Mouse (Mus musculus) naive thymus-derived CD4-positive, alpha-beta T cell, adult 2 months (primary cell): Measurements from ENCODE around the gene Ptpro.

Experiments used
- DNase-seq: peaks from one replicate; pipeline ENCODE4 v3.0.0-alpha.2; 2011; ENCODE audit warnings: low read depth

The Ptpro gene

GRCm38 (mm10) chr6:137498781-137499180 lies 246.7 kb downstream of the Ptpro start:
- no peak for DNase-seq

GRCm38 (mm10) chr6:137503009-137503408 lies 250.9 kb downstream of the Ptpro start:
- no peak for DNase-seq

GRCm38 (mm10) chr6:137503462-137503861 lies 251.3 kb downstream of the Ptpro start:
- no peak for DNase-seq

- DNase-seq = no peak
These were observed 251.9 kb downstream of the Ptpro start for GRCm38 (mm10) chr6:137504052-137504451.

- DNase-seq = no peak
These were observed 253.6 kb downstream of the Ptpro start for GRCm38 (mm10) chr6:137505555-137506227.

GRCm38 (mm10) chr6:137506563-137506962 lies 254.4 kb downstream of the Ptpro start:
- DNase-seq = no peak

- no peak for DNase-seq
These were observed 256.8 kb downstream of the Ptpro start for GRCm38 (mm10) chr6:137508936-137509335.

- DNase-seq = no peak
These were observed 257.4 kb downstream of the Ptpro start for GRCm38 (mm10) chr6:137509341-137510045.

GRCm38 (mm10) chr6:137512753-137513152 lies 260.6 kb downstream of the Ptpro start:
- no peak for DNase-seq
